Mouse (Mus musculus) erythroblast, embryonic 14.5 days (primary cell): ENCODE results near the gene Nup188. TPM values are rescaled to one million over a fixed set of nuclear protein-coding genes. Genes with fewer than 3 reads are reported as not detected.

ENCODE experiments used
- H3K27me3 ChIP-seq: 2 replicates; pipeline ENCODE4 v1.6.1; 2012; ENCODE audit warnings: inconsistent platforms; ENCODE audit not compliant: control insufficient read depth
- H3K36me3 ChIP-seq: 2 replicates; pipeline ENCODE4 v1.6.1; 2012; ENCODE audit warnings: mild to moderate bottlenecking, inconsistent platforms; ENCODE audit not compliant: control insufficient read depth
- H3K4me1 ChIP-seq: 2 replicates; pipeline ENCODE4 v1.6.1; 2012; ENCODE audit warnings: inconsistent platforms; ENCODE audit not compliant: control insufficient read depth
- H3K4me3 ChIP-seq: replicated peaks from 2 replicates; pipeline ENCODE3; 2012; ENCODE audit warnings: moderate library complexity, mild to moderate bottlenecking, inconsistent platforms
- H3K9me3 ChIP-seq: 2 replicates; pipeline ENCODE4 v1.6.1; 2012; ENCODE audit warnings: low read length, inconsistent platforms, mixed read lengths; ENCODE audit not compliant: control insufficient read depth
- GATA1 ChIP-seq: IDR thresholded peaks from 2 replicates; pipeline ENCODE4 v1.6.1; 2012; ENCODE audit warnings: low read length, inconsistent platforms, mixed read lengths
- TAL1 ChIP-seq: IDR thresholded peaks from 3 replicates; pipeline ENCODE4 v1.6.1; 2012; ENCODE audit warnings: low read length, inconsistent platforms, mixed read lengths
- polyA plus RNA-seq: library from polyadenylated mRNA; stranded (reverse); fragments of >175 nt; gene quantifications from 2 replicates; pipeline ENCODE4 v1.2.3, GENCODE M21; 2012

Gene Nup188
- polyA plus RNA-seq, 1 experiment: 10.7 TPM

- Histone ChIP-seq H3K4me3 (no peak within 1 kb of the TSS), H3K36me3 (peaks cover 17% of the 10 kb centered on the region), H3K9me3 (no peaks in the 10 kb centered on the region), H3K27me3 (no peaks in the 10 kb centered on the region), H3K4me1 (peaks cover 18% of the 10 kb centered on the region)
- TF ChIP-seq GATA1 (no peak), TAL1 (no peak)
Measured at GRCm38 (mm10) chr2:30280743-30281142, 5.5 kb upstream of the Nup188 start, which contains the start of gene Gm28038. Gene Gm28038 (plus strand): TSS chr2:30281043.

GRCm38 (mm10) chr2:30281651-30282050 lies 4.5 kb upstream of the Nup188 start:
- Histone ChIP-seq H3K36me3 (peaks cover 17% of the 10 kb centered on the region), H3K27me3 (no peaks in the 10 kb centered on the region), H3K9me3 (no peaks in the 10 kb centered on the region), H3K4me3 (no peak overlapping the region), H3K4me1 (peaks cover 23% of the 10 kb centered on the region)
- TF ChIP-seq TAL1 (no peak), GATA1 (no peak)

GRCm38 (mm10) chr2:30283193-30283592 lies 3.0 kb upstream of the Nup188 start:
- no peaks in the 10 kb centered on the region for H3K27me3 ChIP-seq
- no peak overlapping the region for H3K4me3 ChIP-seq
- H3K36me3 ChIP-seq: peaks cover 13% of the 10 kb centered on the region
- H3K4me1 ChIP-seq: peaks cover 38% of the 10 kb centered on the region
- no peaks in the 10 kb centered on the region for H3K9me3 ChIP-seq
- TF ChIP-seq GATA1 (no peak), TAL1 (no peak)

GRCm38 (mm10) chr2:30285004-30285403 lies 1.2 kb upstream of the Nup188 start:
- Histone ChIP-seq H3K9me3 (no peaks in the 10 kb centered on the region), H3K4me1 (peaks cover 41% of the 10 kb centered on the region), H3K36me3 (peaks cover 19% of the 10 kb centered on the region), H3K4me3 (peak overlapping the region; percentile 91), H3K27me3 (no peaks in the 10 kb centered on the region)
- TF ChIP-seq GATA1: no peak
- no peak for TF ChIP-seq TAL1

- peaks cover 24% of the 10 kb centered on the region for H3K36me3 ChIP-seq
- TF ChIP-seq TAL1 (no peak), GATA1 (no peak)
Measured at GRCm38 (mm10) chr2:30285416-30286181, 598 bp upstream of the Nup188 start.

GRCm38 (mm10) chr2:30287027-30287373 lies 803 bp downstream of the Nup188 start:
- peak overlapping the region; percentile 91 for H3K4me3 ChIP-seq
- H3K4me1 ChIP-seq: peaks cover 49% of the 10 kb centered on the region
- no peaks in the 10 kb centered on the region for H3K27me3 ChIP-seq
- H3K9me3 ChIP-seq: no peaks in the 10 kb centered on the region
- H3K36me3 ChIP-seq: peaks cover 30% of the 10 kb centered on the region
- no peak for TF ChIP-seq TAL1
- no peak for TF ChIP-seq GATA1

More at GRCm38 (mm10) chr2:30285416-30286181, 598 bp upstream of the Nup188 start:
- Histone ChIP-seq H3K4me3 (peak overlapping the region; percentile 91), H3K27me3 (no peaks in the 10 kb centered on the region), H3K4me1 (peaks cover 46% of the 10 kb centered on the region), H3K9me3 (no peaks in the 10 kb centered on the region)

GRCm38 (mm10) chr2:30299525-30299924 lies 13.3 kb downstream of the Nup188 start:
- H3K27me3 ChIP-seq: no peaks in the 10 kb centered on the region
- H3K9me3 ChIP-seq: no peaks in the 10 kb centered on the region
- TF ChIP-seq GATA1 (no peak), TAL1 (no peak)
- H3K4me1 ChIP-seq: no peaks in the 10 kb centered on the region
- H3K4me3 ChIP-seq: no peak overlapping the region
- H3K36me3 ChIP-seq: peaks cover 84% of the 10 kb centered on the region

GRCm38 (mm10) chr2:30299966-30300365 lies 13.8 kb downstream of the Nup188 start:
- Histone ChIP-seq H3K4me1 (no peaks in the 10 kb centered on the region), H3K4me3 (no peak overlapping the region), H3K27me3 (no peaks in the 10 kb centered on the region), H3K9me3 (no peaks in the 10 kb centered on the region), H3K36me3 (peaks cover 88% of the 10 kb centered on the region)
- TF ChIP-seq TAL1 (no peak), GATA1 (no peak)

- TF ChIP-seq GATA1 (no peak), TAL1 (no peak)
- Histone ChIP-seq H3K4me1 (peaks cover 13% of the 10 kb centered on the region), H3K36me3 (peaks cover 99% of the 10 kb centered on the region)
Measured at GRCm38 (mm10) chr2:30306087-30306486, 19.9 kb downstream of the Nup188 start.

More at GRCm38 (mm10) chr2:30306087-30306486, 19.9 kb downstream of the Nup188 start:
- Histone ChIP-seq H3K27me3 (no peaks in the 10 kb centered on the region), H3K9me3 (no peaks in the 10 kb centered on the region), H3K4me3 (no peak overlapping the region)
